Mouse (Mus musculus) heart, embryonic 12.5 days (tissue): Measurements from ENCODE around the gene Elmo1. TPM values are rescaled to one million over a fixed set of nuclear protein-coding genes. Genes with fewer than 3 reads are reported as not detected.
"Not testable (repeated sequence)": the region's sequence is repeated elsewhere in the genome, so short reads cannot be mapped to it uniquely, and the experiment has no call there.

Source experiments
- ATAC-seq: fragments of 200-750 bp; cut with Nextera tagmentation; 2 replicates; pipeline ENCODE4 v1.8.0; 2017; ENCODE audit warnings: moderate TSS enrichment, moderate library complexity; ENCODE audit not compliant: insufficient number of reproducible peaks, low FRiP score
- H3K27ac ChIP-seq: fragments of 300-500 bp; sonication (generic); 2 replicates; pipeline ENCODE4 v1.5.1; 2016; ENCODE audit warnings: mild to moderate bottlenecking, moderate library complexity; ENCODE audit not compliant: poor library complexity, severe bottlenecking
- H3K27me3 ChIP-seq: fragments of 300-500 bp; sonication (generic); replicated peaks from 2 replicates; pipeline ENCODE4 v1.6.1; 2016; ENCODE audit warnings: mild to moderate bottlenecking, moderate library complexity
- H3K36me3 ChIP-seq: fragments of 300-500 bp; sonication (generic); 2 replicates; pipeline ENCODE4 v1.6.1; 2016; ENCODE audit warnings: mild to moderate bottlenecking, moderate library complexity
- H3K4me1 ChIP-seq: fragments of 300-500 bp; sonication (generic); replicated peaks from 2 replicates; pipeline ENCODE4 v1.6.1; 2016; ENCODE audit warnings: mild to moderate bottlenecking
- H3K4me2 ChIP-seq: fragments of 300-500 bp; sonication (generic); 2 replicates; pipeline ENCODE4 v1.6.1; 2016; ENCODE audit warnings: mild to moderate bottlenecking, moderate library complexity
- H3K4me3 ChIP-seq: fragments of 300-500 bp; sonication (generic); 2 replicates; pipeline ENCODE4 v1.5.1; 2016; ENCODE audit warnings: mild to moderate bottlenecking
- H3K9ac ChIP-seq: fragments of 300-500 bp; sonication (generic); 2 replicates; pipeline ENCODE4 v1.6.1; 2016; ENCODE audit warnings: mild to moderate bottlenecking, moderate library complexity
- H3K9me3 ChIP-seq: fragments of 300-500 bp; sonication (generic); replicated peaks from 2 replicates; pipeline ENCODE4 v1.6.1; 2016; ENCODE audit warnings: mild to moderate bottlenecking, moderate library complexity
- WGBS: fragments of 180-500 bp; shearing (Covaris S2); methylation state at CpG from one replicate; pipeline ENCODE4 v1.1.7; 2016; 5-methylcytosine and 5-hydroxymethylcytosine counted together
- polyA plus RNA-seq: library from polyadenylated mRNA; unstranded; fragments of >200 nt; fragmentation: Nextera tagmentation; extraction: Ambion mirVana; gene quantifications from 2 replicates; pipeline ENCODE4 v1.2.1, GENCODE M21; 2016

Elmo1 gene
- polyA plus RNA-seq, 1 experiment from 2014 or later, result 8.8 TPM

- 0 out of 2 replicates have a peak, but pooled peaks cover 2% of the 10 kb centered on the region for H3K36me3 ChIP-seq
- peaks cover 35% of the 10 kb centered on the region for H3K4me1 ChIP-seq
- no peak overlapping the region for H3K27ac ChIP-seq
- H3K4me2 ChIP-seq, result no peak overlapping the region
- no peak overlapping the region for H3K4me3 ChIP-seq
- no peak overlapping the region for H3K9ac ChIP-seq
- no peaks in the 10 kb centered on the region for H3K27me3 ChIP-seq
- no peaks in the 10 kb centered on the region for H3K9me3 ChIP-seq
- 63% methylated on average over 6 of the region's 6 CpGs for WGBS
- no peak for ATAC-seq
Measured at GRCm38 (mm10) chr13:20600246-20600645, 509.9 kb downstream of the Elmo1 start.

- H3K9ac ChIP-seq, result no peak overlapping the region
- WGBS, result 28% methylated on average over 1 of the region's 1 CpGs
- H3K36me3 ChIP-seq, result 0 out of 2 replicates have a peak, but pooled peaks cover 2% of the 10 kb centered on the region
- no peaks in the 10 kb centered on the region for H3K9me3 ChIP-seq
- no peak overlapping the region for H3K4me2 ChIP-seq
- no peak for ATAC-seq
- no peaks in the 10 kb centered on the region for H3K27me3 ChIP-seq
- no peak overlapping the region for H3K27ac ChIP-seq
- no peak overlapping the region for H3K4me3 ChIP-seq
- peaks cover 37% of the 10 kb centered on the region for H3K4me1 ChIP-seq
Measured at GRCm38 (mm10) chr13:20601421-20601820, 511.0 kb downstream of the Elmo1 start.

DNA sequence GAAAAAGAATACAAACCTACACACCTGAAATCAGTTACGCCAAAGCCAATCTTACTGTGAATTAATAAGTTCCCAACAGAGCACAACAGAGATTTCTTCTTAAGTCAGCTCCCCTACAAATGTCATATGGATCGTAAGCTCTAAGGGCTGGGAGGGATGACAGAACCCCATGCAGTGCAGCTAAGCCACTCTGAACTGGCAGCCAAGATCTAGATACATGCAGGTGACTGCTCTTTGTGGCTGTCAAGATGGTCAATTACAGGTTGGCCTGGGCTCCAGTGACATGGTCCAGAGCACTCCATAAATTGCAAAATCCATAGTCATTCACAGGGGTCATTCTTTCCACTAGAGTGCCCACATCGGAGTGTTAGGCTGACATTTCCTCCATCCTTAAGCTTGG lies 516.5 kb downstream of the Elmo1 start:
- H3K36me3 ChIP-seq, result 0 out of 2 replicates have a peak, but pooled peaks cover 2% of the 10 kb centered on the region
- peaks cover 18% of the 10 kb centered on the region for H3K4me1 ChIP-seq
- 80% methylated on average over 3 of the region's 3 CpGs for WGBS
- no peaks in the 10 kb centered on the region for H3K9me3 ChIP-seq
- no peak overlapping the region for H3K9ac ChIP-seq
- H3K4me3 ChIP-seq, result no peak overlapping the region
- no peak overlapping the region for H3K4me2 ChIP-seq
- ATAC-seq, result no peak
- no peaks in the 10 kb centered on the region for H3K27me3 ChIP-seq
- H3K27ac ChIP-seq, result no peak overlapping the region

DNA sequence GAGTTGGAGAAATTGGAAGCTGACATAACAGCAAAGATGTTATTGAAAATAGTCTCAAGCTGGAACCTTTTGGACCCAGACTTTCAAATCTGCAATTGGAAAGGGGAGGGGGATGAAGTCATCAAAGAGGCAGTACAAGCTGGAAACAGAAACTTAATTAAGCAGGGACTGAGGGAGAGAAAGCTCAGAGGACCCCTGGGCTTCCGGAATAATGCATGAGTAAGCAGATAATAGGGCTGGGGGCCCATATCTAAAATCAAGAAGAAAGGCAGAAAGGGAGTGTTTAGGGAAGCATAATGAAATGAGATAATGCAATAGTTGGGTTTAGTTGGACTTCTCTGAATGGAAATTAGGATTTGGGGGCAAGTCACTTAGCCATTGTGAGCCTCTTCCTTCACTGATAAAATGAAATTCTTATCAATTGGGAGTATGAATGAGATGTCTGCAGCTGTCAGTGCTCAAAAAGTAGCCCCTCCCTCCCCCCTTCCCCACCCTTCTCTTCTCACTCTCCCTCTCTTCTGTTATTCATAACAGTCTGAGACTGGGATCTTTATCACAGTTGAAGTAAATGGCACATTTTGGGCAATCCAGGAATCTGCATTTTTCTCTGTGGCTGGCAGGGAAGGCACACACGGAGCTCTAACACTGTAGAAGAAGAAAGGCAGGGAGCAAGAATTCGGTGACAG lies 518.8 kb downstream of the Elmo1 start:
- H3K27ac ChIP-seq, result no peak overlapping the region
- H3K4me3 ChIP-seq, result no peak overlapping the region
- no peaks in the 10 kb centered on the region for H3K9me3 ChIP-seq
- ATAC-seq, result no peak
- no peaks in the 10 kb centered on the region for H3K27me3 ChIP-seq
- H3K9ac ChIP-seq, result no peak overlapping the region
- H3K4me2 ChIP-seq, result no peak overlapping the region
- H3K36me3 ChIP-seq, result 0 out of 2 replicates have a peak, but pooled peaks cover 2% of the 10 kb centered on the region
- 39% methylated on average over 3 of the region's 3 CpGs for WGBS
- peaks cover 20% of the 10 kb centered on the region; the same call in 1 of the 2 replicates for H3K4me1 ChIP-seq

- no peak for ATAC-seq
- peaks cover 17% of the 10 kb centered on the region for H3K4me1 ChIP-seq
- no peaks in the 10 kb centered on the region for H3K36me3 ChIP-seq
- H3K9me3 ChIP-seq, result no peaks in the 10 kb centered on the region
- no peak overlapping the region for H3K9ac ChIP-seq
- H3K27me3 ChIP-seq, result no peaks in the 10 kb centered on the region
- no peak overlapping the region for H3K27ac ChIP-seq
- WGBS, result 70% methylated on average over 10 of the region's 10 CpGs
- no peak overlapping the region for H3K4me2 ChIP-seq
- no peak overlapping the region for H3K4me3 ChIP-seq
Measured at GRCm38 (mm10) chr13:20615596-20616469, 525.4 kb downstream of the Elmo1 start.

DNA sequence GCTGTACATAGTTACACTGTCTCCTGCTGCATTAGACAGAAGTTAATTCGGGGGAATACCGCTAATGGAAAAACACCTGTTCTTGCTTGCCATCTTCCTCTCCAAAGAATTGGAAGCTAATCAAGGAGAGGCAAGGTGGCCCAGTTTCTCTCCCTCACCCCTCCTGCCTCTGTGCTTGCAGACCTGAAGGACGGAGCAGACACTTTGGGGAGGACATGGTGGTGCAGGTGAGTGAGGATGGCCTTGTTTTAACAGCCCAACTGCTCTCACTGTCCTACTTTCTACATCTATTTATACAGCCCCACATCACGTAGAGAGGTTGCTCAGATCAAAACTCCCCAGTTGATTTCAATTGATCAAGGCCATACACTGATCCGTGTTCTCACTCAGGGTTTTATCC lies 529.5 kb downstream of the Elmo1 start:
- H3K9me3 ChIP-seq, result no peaks in the 10 kb centered on the region
- H3K27me3 ChIP-seq, result no peaks in the 10 kb centered on the region
- H3K4me3 ChIP-seq, result no peak overlapping the region
- no peak overlapping the region for H3K9ac ChIP-seq
- no peak overlapping the region for H3K4me2 ChIP-seq
- WGBS, result 85% methylated on average over 5 of the region's 5 CpGs
- ATAC-seq, result no peak
- no peak overlapping the region for H3K27ac ChIP-seq
- H3K36me3 ChIP-seq, result no peaks in the 10 kb centered on the region
- H3K4me1 ChIP-seq, result peaks cover 8% of the 10 kb centered on the region

- H3K9ac ChIP-seq, result no peak overlapping the region
- 0 out of 2 replicates have a peak, but pooled peaks cover 2% of the 10 kb centered on the region for H3K36me3 ChIP-seq
- no peak overlapping the region for H3K4me3 ChIP-seq
- no peaks in the 10 kb centered on the region for H3K27me3 ChIP-seq
- no peak overlapping the region for H3K4me2 ChIP-seq
- 78% methylated on average over 7 of the region's 7 CpGs for WGBS
- no peak overlapping the region for H3K27ac ChIP-seq
- no peaks in the 10 kb centered on the region for H3K4me1 ChIP-seq
- 0 out of 2 replicates have a peak, but pooled peaks cover 6% of the 10 kb centered on the region for H3K9me3 ChIP-seq
- ATAC-seq, result no peak
Measured at GRCm38 (mm10) chr13:20623071-20623850, 532.9 kb downstream of the Elmo1 start.

- ATAC-seq, result no peak
- Histone ChIP-seq H3K4me3 (no peak overlapping the region), H3K4me1 (peaks cover 6% of the 10 kb centered on the region; the same call in 1 of the 2 replicates), H3K9me3 (0 out of 2 replicates have a peak, but pooled peaks cover 6% of the 10 kb centered on the region), H3K27ac (no peak overlapping the region), H3K36me3 (0 out of 2 replicates have a peak, but pooled peaks cover 2% of the 10 kb centered on the region), H3K4me2 (no peak overlapping the region), H3K27me3 (no peaks in the 10 kb centered on the region), H3K9ac (no peak overlapping the region)
- WGBS, result 75% methylated on average over 6 of the region's 6 CpGs
Measured at GRCm38 (mm10) chr13:20627796-20628195, 537.4 kb downstream of the Elmo1 start.

DNA sequence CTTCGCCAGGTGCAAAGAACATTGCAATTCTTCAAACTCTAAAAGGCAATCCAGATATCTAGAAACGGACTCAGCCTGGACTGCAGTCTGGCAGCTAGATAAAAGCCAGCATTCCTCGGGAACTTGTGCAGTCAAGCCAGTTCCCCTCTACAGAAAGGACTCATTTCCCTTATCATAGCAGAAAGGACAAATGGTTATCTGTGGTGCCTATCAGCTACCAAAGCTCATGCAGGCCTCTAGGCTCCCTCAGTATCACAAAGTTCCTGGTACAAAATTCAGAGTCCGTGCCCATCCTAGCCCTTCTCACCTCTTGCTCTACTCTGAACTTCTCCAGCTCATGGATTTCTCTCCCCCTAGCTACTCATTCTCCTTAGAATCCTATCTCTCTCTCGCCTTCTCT lies 542.1 kb downstream of the Elmo1 start:
- no peak overlapping the region for H3K4me2 ChIP-seq
- H3K27ac ChIP-seq, result no peak overlapping the region
- no peak overlapping the region for H3K9ac ChIP-seq
- H3K4me3 ChIP-seq, result no peak overlapping the region
- H3K4me1 ChIP-seq, result peaks cover 6% of the 10 kb centered on the region; the same call in 1 of the 2 replicates
- no peaks in the 10 kb centered on the region for H3K27me3 ChIP-seq
- no peaks in the 10 kb centered on the region for H3K36me3 ChIP-seq
- WGBS, result 24% methylated on average over 5 of the region's 5 CpGs
- no peaks in the 10 kb centered on the region for H3K9me3 ChIP-seq
- no peak for ATAC-seq

DNA sequence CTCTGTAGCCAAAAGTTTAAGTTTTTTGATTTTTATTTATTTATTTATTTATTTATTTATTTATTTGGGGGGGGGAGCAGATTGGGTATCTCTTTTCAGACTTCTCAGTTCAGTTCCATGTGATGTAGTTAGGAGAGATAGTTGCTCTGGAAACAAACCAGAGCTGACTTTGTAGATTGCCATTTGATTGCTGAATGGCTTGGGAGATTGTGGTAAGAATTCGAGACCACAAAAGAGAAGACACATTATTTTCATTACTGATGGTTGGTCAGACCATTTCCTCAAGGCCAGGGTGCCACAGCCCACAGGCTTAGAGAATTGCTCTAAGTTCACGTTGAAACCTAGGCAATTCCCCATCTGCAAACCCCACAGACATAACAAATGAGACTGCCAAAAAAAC lies 544.3 kb downstream of the Elmo1 start:
- H3K9me3 ChIP-seq, H3K36me3 ChIP-seq, H3K4me2 ChIP-seq, H3K9ac ChIP-seq, H3K27ac ChIP-seq, H3K27me3 ChIP-seq, H3K4me1 ChIP-seq, H3K4me3 ChIP-seq, ATAC-seq: not testable (repeated sequence)
- 46% methylated on average over 2 of the region's 2 CpGs for WGBS

DNA sequence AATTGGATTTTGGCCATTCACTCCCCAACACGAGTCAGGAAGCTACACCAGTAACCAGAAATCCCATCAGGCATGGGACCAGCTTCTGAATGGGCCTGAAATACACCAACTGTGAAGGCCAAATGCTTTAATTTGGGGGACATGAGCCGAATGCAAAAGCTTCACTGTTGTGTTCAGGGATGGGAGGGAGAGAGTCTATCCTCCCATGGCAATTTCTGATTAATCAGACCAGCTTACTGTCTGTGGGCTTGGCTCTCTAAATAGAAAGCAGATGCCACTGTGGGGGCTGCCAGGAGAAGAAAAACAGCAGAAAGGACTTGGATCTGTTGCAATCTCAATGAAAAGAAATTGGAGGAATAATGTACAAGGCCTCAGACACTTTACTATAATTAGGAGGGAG lies 545.2 kb downstream of the Elmo1 start:
- Histone ChIP-seq H3K4me1 (peaks cover 6% of the 10 kb centered on the region; the same call in 1 of the 2 replicates), H3K9me3 (no peaks in the 10 kb centered on the region), H3K4me2 (no peak overlapping the region), H3K27ac (no peak overlapping the region), H3K4me3 (no peak overlapping the region), H3K27me3 (no peaks in the 10 kb centered on the region), H3K36me3 (no peaks in the 10 kb centered on the region), H3K9ac (no peak overlapping the region)
- no peak for ATAC-seq
- 62% methylated on average over 2 of the region's 2 CpGs for WGBS
